Mouse (Mus musculus): ENCODE results near the gene Fam186a. TPM values are rescaled to one million over a fixed set of nuclear protein-coding genes. Genes with fewer than 3 reads are reported as not detected.

Fam186a gene
- polyA plus RNA-seq (2012; fragmentation: generic; extraction: Trizol), result not detected
- long read RNA-seq, experiment 1, result 0 reads
- long read RNA-seq, experiment 2, result 0 reads

DNA sequence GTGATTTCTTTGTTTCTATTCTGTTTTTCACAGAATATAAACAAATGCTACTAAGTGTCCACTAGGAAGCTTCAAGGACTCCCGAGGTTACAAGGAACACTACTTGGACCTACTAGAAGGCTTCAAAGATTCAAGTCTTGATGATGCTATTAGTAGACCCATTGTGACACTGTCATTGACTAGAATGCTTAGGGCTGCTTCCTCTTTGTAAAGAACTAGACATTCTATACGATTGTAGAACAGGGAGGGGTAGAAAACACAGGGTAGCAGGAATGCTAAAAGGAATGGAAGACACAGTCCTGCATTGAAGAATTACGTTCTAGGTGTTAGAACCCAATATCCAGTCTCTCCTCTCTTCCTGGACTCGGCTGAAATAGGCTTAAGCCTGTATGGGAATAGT is at the start of gene Fam186a:
Gene Fam186a (minus strand): TSS at position 101 of the 400 bp plus-strand sequence.
- Histone ChIP-seq H3K79me2 (ENCODE audit: control insufficient read depth, insufficient read depth) (no peaks in the 10 kb centered on the region), H3K4me3 (ENCODE audit: insufficient read depth, poor library complexity, severe bottlenecking) (no peak within 1 kb of the TSS)

DNA sequence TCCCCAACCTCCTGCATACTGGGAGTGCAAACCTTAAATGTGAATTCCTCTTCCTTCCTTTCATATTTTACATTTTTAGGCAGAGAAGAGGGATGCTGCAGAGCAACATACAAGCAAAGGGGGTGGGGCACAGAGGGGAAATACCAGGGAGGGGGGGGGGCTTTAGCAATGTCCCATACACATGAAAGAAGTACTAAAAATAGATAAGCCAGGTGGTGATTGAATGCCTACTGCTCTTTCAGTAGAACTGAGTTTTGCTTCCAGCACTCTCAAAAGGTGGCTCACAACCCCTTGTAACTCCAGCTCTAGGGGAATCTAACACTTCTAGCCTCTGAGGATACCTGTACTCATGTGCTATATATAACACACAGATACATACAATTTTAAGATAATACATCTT is 39.3 kb upstream of the Fam186a start:
- TF ChIP-seq FOSL1 (IDR thresholded peaks at IDR 0.05; ENCODE audit: insufficient read depth, low read length, poor library complexity, severe bottlenecking) (no peak), CEBPB (IDR thresholded peaks at IDR 0.05; ENCODE audit: low read depth) (no peak), USF1 (IDR thresholded peaks at IDR 0.05; ENCODE audit: low read depth) (no peak), MAX (IDR thresholded peaks at IDR 0.05) (no peak)
- Histone ChIP-seq H3K79me3 (ENCODE audit: low read depth) (no peaks in the 10 kb centered on the region), H3K36me3 (ENCODE audit: control insufficient read depth, insufficient read depth) (peaks cover 99% of the 10 kb centered on the region), H3K4me3 (ENCODE audit: insufficient read depth, poor library complexity, severe bottlenecking) (no peak overlapping the region), H3K79me2 (ENCODE audit: control insufficient read depth, insufficient read depth) (peaks cover 7% of the 10 kb centered on the region), H3ac (ENCODE audit: control insufficient read depth, insufficient read length, low read depth) (no peak overlapping the region), H3K27me3 (ENCODE audit: control insufficient read depth, insufficient read depth, insufficient read length) (no peaks in the 10 kb centered on the region)

More for the DNA sequence above, at the start of gene Fam186a:
- Histone ChIP-seq H3K79me3 (ENCODE audit: low read depth) (no peaks in the 10 kb centered on the region), H3K27me3 (ENCODE audit: control insufficient read depth, insufficient read depth, insufficient read length) (peaks cover 32% of the 10 kb centered on the region), H3K36me3 (ENCODE audit: control insufficient read depth, insufficient read depth) (no peaks in the 10 kb centered on the region), H3ac (ENCODE audit: control insufficient read depth, insufficient read length, low read depth) (no peak within 1 kb of the TSS)
- no peak for TF ChIP-seq CEBPB (IDR thresholded peaks at IDR 0.05; ENCODE audit: low read depth)
- no peak for TF ChIP-seq MAX (IDR thresholded peaks at IDR 0.05)
- no peak for TF ChIP-seq FOSL1 (IDR thresholded peaks at IDR 0.05; ENCODE audit: insufficient read depth, low read length, poor library complexity, severe bottlenecking)
- TF ChIP-seq USF1 (IDR thresholded peaks at IDR 0.05; ENCODE audit: low read depth), result no peak
- no peak for TF ChIP-seq MYOD1 (IDR thresholded peaks at IDR 0.05; ENCODE audit: control insufficient read depth, insufficient read length, low read depth)
- TF ChIP-seq CTCF (IDR thresholded peaks at IDR 0.05; ENCODE audit: control insufficient read depth, insufficient read depth, insufficient read length), result no peak
- no peak for TF ChIP-seq MYOG (IDR thresholded peaks at IDR 0.05; ENCODE audit: control insufficient read depth, extremely low read depth, insufficient read length)

DNA sequence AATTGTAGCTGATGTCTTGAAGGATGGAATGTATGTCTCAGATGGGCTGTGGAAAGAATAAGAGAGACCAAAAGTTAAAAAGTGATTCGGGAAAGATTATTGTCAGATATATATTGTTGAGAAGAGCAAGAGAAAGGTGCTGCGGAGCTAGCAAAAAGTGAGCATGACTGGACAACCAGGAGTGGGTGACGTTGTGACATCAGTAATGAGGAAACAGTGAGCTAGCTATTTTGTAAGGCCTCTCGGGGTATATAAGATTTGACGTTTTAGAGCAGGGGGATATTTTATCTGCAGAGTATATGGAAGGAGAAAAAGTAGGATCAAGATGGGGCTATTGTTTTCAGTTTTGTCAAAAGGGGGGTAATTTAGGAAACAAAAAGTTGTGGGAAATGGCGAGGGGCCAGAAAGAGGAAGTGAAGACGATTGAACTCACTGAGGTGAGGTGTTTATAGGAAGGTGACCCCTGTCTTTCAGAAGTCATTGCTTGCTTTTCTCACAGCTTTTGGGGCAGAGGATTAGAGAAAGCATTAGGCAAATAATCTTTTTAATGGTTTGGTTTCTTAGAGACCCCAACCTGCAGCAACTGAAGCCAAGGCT is 37.9 kb upstream of the Fam186a start:
- Histone ChIP-seq H3K79me3 (ENCODE audit: low read depth) (no peaks in the 10 kb centered on the region), H3K27me3 (ENCODE audit: control insufficient read depth, insufficient read depth, insufficient read length) (no peaks in the 10 kb centered on the region), H3K36me3 (ENCODE audit: control insufficient read depth, insufficient read depth) (peaks cover 99% of the 10 kb centered on the region), H3ac (ENCODE audit: control insufficient read depth, insufficient read length, low read depth) (no peak overlapping the region), H3K79me2 (ENCODE audit: control insufficient read depth, insufficient read depth) (peaks cover 7% of the 10 kb centered on the region), H3K4me3 (ENCODE audit: insufficient read depth, poor library complexity, severe bottlenecking) (no peak overlapping the region)
- no peak for TF ChIP-seq MYOG (IDR thresholded peaks at IDR 0.05; ENCODE audit: control insufficient read depth, extremely low read depth, insufficient read length)
- no peak for TF ChIP-seq CTCF (IDR thresholded peaks at IDR 0.05; ENCODE audit: control insufficient read depth, insufficient read depth, insufficient read length)
- no peak for TF ChIP-seq FOSL1 (IDR thresholded peaks at IDR 0.05; ENCODE audit: insufficient read depth, low read length, poor library complexity, severe bottlenecking)
- TF ChIP-seq CEBPB (IDR thresholded peaks at IDR 0.05; ENCODE audit: low read depth), result no peak
- no peak for TF ChIP-seq MYOD1 (IDR thresholded peaks at IDR 0.05; ENCODE audit: control insufficient read depth, insufficient read length, low read depth)
- no peak for TF ChIP-seq MAX (IDR thresholded peaks at IDR 0.05)
- no peak for TF ChIP-seq USF1 (IDR thresholded peaks at IDR 0.05; ENCODE audit: low read depth)

DNA sequence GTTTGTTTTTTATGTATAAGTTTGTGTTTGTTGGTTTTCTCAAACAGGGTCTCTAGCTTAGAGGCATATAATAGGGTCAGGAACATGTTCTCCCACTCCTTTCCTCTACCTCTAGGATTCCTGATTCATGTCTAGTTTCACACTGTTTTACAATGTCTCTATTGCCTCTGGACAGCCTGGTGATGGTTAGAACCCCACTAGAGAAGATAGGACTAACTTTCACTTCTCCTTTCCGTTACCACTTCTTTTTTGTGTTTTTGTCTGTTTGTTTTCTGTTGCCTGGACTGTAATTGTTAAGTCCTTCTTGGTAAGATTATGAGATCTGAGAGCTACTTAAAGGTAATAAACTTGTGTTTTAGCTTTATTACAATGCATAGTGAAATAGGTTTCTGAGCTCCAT is 32.5 kb upstream of the Fam186a start:
- H3K4me3 ChIP-seq (ENCODE audit: insufficient read depth, poor library complexity, severe bottlenecking), result no peak overlapping the region
- H3ac ChIP-seq (ENCODE audit: control insufficient read depth, insufficient read length, low read depth), result no peak overlapping the region
- TF ChIP-seq MYOG (IDR thresholded peaks at IDR 0.05; ENCODE audit: control insufficient read depth, extremely low read depth, insufficient read length) (no peak), FOSL1 (IDR thresholded peaks at IDR 0.05; ENCODE audit: insufficient read depth, low read length, poor library complexity, severe bottlenecking) (no peak), CTCF (IDR thresholded peaks at IDR 0.05; ENCODE audit: control insufficient read depth, insufficient read depth, insufficient read length) (no peak), MAX (IDR thresholded peaks at IDR 0.05) (no peak), MYOD1 (IDR thresholded peaks at IDR 0.05; ENCODE audit: control insufficient read depth, insufficient read length, low read depth) (no peak), USF1 (IDR thresholded peaks at IDR 0.05; ENCODE audit: low read depth) (no peak), CEBPB (IDR thresholded peaks at IDR 0.05; ENCODE audit: low read depth) (no peak)
- peaks cover 2% of the 10 kb centered on the region for H3K79me2 ChIP-seq (ENCODE audit: control insufficient read depth, insufficient read depth)
- no peaks in the 10 kb centered on the region for H3K27me3 ChIP-seq (ENCODE audit: control insufficient read depth, insufficient read depth, insufficient read length)
- H3K36me3 ChIP-seq (ENCODE audit: control insufficient read depth, insufficient read depth), result peaks cover 98% of the 10 kb centered on the region
- H3K79me3 ChIP-seq (ENCODE audit: low read depth), result no peaks in the 10 kb centered on the region

DNA sequence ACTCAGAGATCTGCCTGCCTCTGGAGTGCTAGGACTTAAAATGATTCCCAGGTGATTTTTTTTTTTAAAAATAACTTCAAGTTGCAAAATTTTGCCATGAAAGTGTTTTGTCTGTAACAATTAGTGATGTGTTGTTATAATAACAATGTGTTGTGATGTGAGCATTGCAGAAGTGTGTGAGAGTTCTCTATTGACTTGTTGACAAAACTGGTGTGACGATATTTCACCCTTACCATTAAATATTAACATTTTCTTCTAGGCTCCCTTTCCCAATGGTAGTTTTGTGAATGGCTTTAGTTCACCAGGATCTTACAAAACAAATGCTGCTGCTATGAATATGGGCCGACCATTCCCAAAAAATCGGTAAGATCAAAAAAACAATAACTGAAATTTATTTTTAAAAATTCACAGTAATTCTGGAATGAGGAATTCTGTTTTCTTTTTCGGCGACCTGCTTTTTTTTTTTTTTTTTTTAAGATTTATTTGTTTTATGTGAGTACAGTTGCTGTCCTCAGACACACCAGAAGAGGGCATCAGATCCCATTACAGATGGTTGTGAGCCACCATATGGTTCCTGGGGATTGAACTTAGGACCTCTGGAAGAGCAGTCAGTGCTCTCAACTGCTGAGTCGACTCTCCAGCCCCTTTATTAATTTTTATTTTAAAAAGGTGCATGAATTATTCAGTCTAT is 30.4 kb upstream of the Fam186a start:
- Histone ChIP-seq H3K4me3 (ENCODE audit: insufficient read depth, poor library complexity, severe bottlenecking) (no peak overlapping the region), H3K79me3 (ENCODE audit: low read depth) (no peaks in the 10 kb centered on the region), H3K36me3 (ENCODE audit: control insufficient read depth, insufficient read depth) (peaks cover 98% of the 10 kb centered on the region), H3K27me3 (ENCODE audit: control insufficient read depth, insufficient read depth, insufficient read length) (no peaks in the 10 kb centered on the region), H3ac (ENCODE audit: control insufficient read depth, insufficient read length, low read depth) (no peak overlapping the region), H3K79me2 (ENCODE audit: control insufficient read depth, insufficient read depth) (no peaks in the 10 kb centered on the region)
- TF ChIP-seq USF1 (IDR thresholded peaks at IDR 0.05; ENCODE audit: low read depth) (no peak), CTCF (IDR thresholded peaks at IDR 0.05; ENCODE audit: control insufficient read depth, insufficient read depth, insufficient read length) (no peak), FOSL1 (IDR thresholded peaks at IDR 0.05; ENCODE audit: insufficient read depth, low read length, poor library complexity, severe bottlenecking) (no peak), MYOD1 (IDR thresholded peaks at IDR 0.05; ENCODE audit: control insufficient read depth, insufficient read length, low read depth) (no peak), MAX (IDR thresholded peaks at IDR 0.05) (no peak), MYOG (IDR thresholded peaks at IDR 0.05; ENCODE audit: control insufficient read depth, extremely low read depth, insufficient read length) (no peak), CEBPB (IDR thresholded peaks at IDR 0.05; ENCODE audit: low read depth) (no peak)
